Mouse (Mus musculus): Measurements from ENCODE around the gene Adipoq. TPM values are rescaled to one million over a fixed set of nuclear protein-coding genes. Genes with fewer than 3 reads are reported as not detected.

Adipoq gene
- total and polyA plus RNA-seq, 3 experiments: 0.16 TPM; not detected in 2

GRCm38 (mm10) chr16:23114339-23115171 lies 31.8 kb upstream of the Adipoq start:
- peaks cover 81% of the 10 kb centered on the region for H3K36me3 ChIP-seq (replicated peaks)
- DNase-seq (ENCODE audit: low spot score) (no peak), ATAC-seq (ENCODE audit: extremely low read depth, insufficient number of reproducible peaks, low FRiP score, poor library complexity, severe bottlenecking) (peak; percentile 17; the same call in 1 of the 2 replicates)
- no peaks in the 10 kb centered on the region for H3K27me3 ChIP-seq (ENCODE audit: insufficient read depth, low read length)
- TF ChIP-seq CTCF (IDR thresholded peaks at IDR 0.05; ENCODE audit: low read depth, low read length) (no peak), GATA2 (IDR thresholded peaks at IDR 0.05; ENCODE audit: borderline replicate concordance, low read depth, low read length) (no peak), GATA1 (IDR thresholded peaks at IDR 0.05; ENCODE audit: borderline replicate concordance, low read length) (no peak), POLR2AphosphoS5 (IDR thresholded peaks at IDR 0.05; ENCODE audit: insufficient replicate concordance, low read depth, low read length) (peak; percentile 88; the same call in 1 of the 2 replicates)
- H3K4me3 ChIP-seq (ENCODE audit: low read depth, low read length): no peak overlapping the region
- H3K9me3 ChIP-seq (replicated peaks): no peaks in the 10 kb centered on the region
- H3K4me1 ChIP-seq (ENCODE audit: insufficient read depth, low read depth, low read length): peaks cover 9% of the 10 kb centered on the region

- peaks cover 82% of the 10 kb centered on the region for H3K36me3 ChIP-seq (replicated peaks)
- TF ChIP-seq POLR2AphosphoS5 (IDR thresholded peaks at IDR 0.05; ENCODE audit: insufficient replicate concordance, low read depth, low read length) (no peak), TAL1 (conservative IDR thresholded peaks at IDR 0.05; ENCODE audit: low read depth, low read length) (no peak), GATA1 (IDR thresholded peaks at IDR 0.05; ENCODE audit: borderline replicate concordance, low read length) (no peak), CTCF (IDR thresholded peaks at IDR 0.05; ENCODE audit: low read depth, low read length) (no peak)
- DNase-seq (ENCODE audit: low spot score) (no peak), ATAC-seq (ENCODE audit: extremely low read depth, insufficient number of reproducible peaks, low FRiP score, poor library complexity, severe bottlenecking) (no peak)
- peaks cover 11% of the 10 kb centered on the region for H3K4me1 ChIP-seq (ENCODE audit: insufficient read depth, low read depth, low read length)
- no peaks in the 10 kb centered on the region for H3K9me3 ChIP-seq (replicated peaks)
- no peak overlapping the region for H3K4me3 ChIP-seq (ENCODE audit: low read depth, low read length)
- H3K27me3 ChIP-seq (ENCODE audit: insufficient read depth, low read length): no peaks in the 10 kb centered on the region
These were observed 30.9 kb upstream of the Adipoq start for GRCm38 (mm10) chr16:23115486-23115885.

GRCm38 (mm10) chr16:23117173-23117572 lies 29.2 kb upstream of the Adipoq start:
- no peaks in the 10 kb centered on the region for H3K9me3 ChIP-seq (replicated peaks)
- TF ChIP-seq CTCF (IDR thresholded peaks at IDR 0.05; ENCODE audit: low read depth, low read length) (no peak), GATA2 (IDR thresholded peaks at IDR 0.05; ENCODE audit: borderline replicate concordance, low read depth, low read length) (no peak), TAL1 (conservative IDR thresholded peaks at IDR 0.05; ENCODE audit: low read depth, low read length) (no peak)
- DNase-seq (ENCODE audit: low spot score) (no peak), ATAC-seq (ENCODE audit: extremely low read depth, insufficient number of reproducible peaks, low FRiP score, poor library complexity, severe bottlenecking) (no peak)
- H3K4me1 ChIP-seq (ENCODE audit: insufficient read depth, low read depth, low read length): peaks cover 13% of the 10 kb centered on the region
- no peak overlapping the region for H3K4me3 ChIP-seq (ENCODE audit: low read depth, low read length)
- no peaks in the 10 kb centered on the region for H3K27me3 ChIP-seq (ENCODE audit: insufficient read depth, low read length)
- peaks cover 87% of the 10 kb centered on the region for H3K36me3 ChIP-seq (replicated peaks)

GRCm38 (mm10) chr16:23122446-23122845 lies 23.9 kb upstream of the Adipoq start:
- no peaks in the 10 kb centered on the region for H3K9me3 ChIP-seq (replicated peaks)
- no peak for TF ChIP-seq GATA2 (IDR thresholded peaks at IDR 0.05; ENCODE audit: borderline replicate concordance, low read depth, low read length)
- TF ChIP-seq TAL1 (conservative IDR thresholded peaks at IDR 0.05; ENCODE audit: low read depth, low read length): no peak
- no peak for TF ChIP-seq CTCF (IDR thresholded peaks at IDR 0.05; ENCODE audit: low read depth, low read length)
- TF ChIP-seq POLR2AphosphoS5 (IDR thresholded peaks at IDR 0.05; ENCODE audit: insufficient replicate concordance, low read depth, low read length): no peak
- TF ChIP-seq GATA1 (IDR thresholded peaks at IDR 0.05; ENCODE audit: borderline replicate concordance, low read length): no peak
- H3K4me1 ChIP-seq (ENCODE audit: insufficient read depth, low read depth, low read length): peaks cover 21% of the 10 kb centered on the region
- no peaks in the 10 kb centered on the region for H3K27me3 ChIP-seq (ENCODE audit: insufficient read depth, low read length)
- no peak for DNase-seq (ENCODE audit: low spot score)
- H3K36me3 ChIP-seq (replicated peaks): peaks cover 84% of the 10 kb centered on the region
- no peak overlapping the region for H3K4me3 ChIP-seq (ENCODE audit: low read depth, low read length)
- no peak for ATAC-seq (ENCODE audit: extremely low read depth, insufficient number of reproducible peaks, low FRiP score, poor library complexity, severe bottlenecking)

- H3K4me1 ChIP-seq (ENCODE audit: insufficient read depth, low read depth, low read length): peaks cover 21% of the 10 kb centered on the region
- peaks cover 77% of the 10 kb centered on the region for H3K36me3 ChIP-seq (replicated peaks)
- TF ChIP-seq TAL1 (conservative IDR thresholded peaks at IDR 0.05; ENCODE audit: low read depth, low read length): no peak
- no peak for TF ChIP-seq GATA2 (IDR thresholded peaks at IDR 0.05; ENCODE audit: borderline replicate concordance, low read depth, low read length)
- no peak for TF ChIP-seq POLR2AphosphoS5 (IDR thresholded peaks at IDR 0.05; ENCODE audit: insufficient replicate concordance, low read depth, low read length)
- no peak for TF ChIP-seq GATA1 (IDR thresholded peaks at IDR 0.05; ENCODE audit: borderline replicate concordance, low read length)
- TF ChIP-seq CTCF (IDR thresholded peaks at IDR 0.05; ENCODE audit: low read depth, low read length): no peak
- ATAC-seq (ENCODE audit: extremely low read depth, insufficient number of reproducible peaks, low FRiP score, poor library complexity, severe bottlenecking) (no peak), DNase-seq (ENCODE audit: low spot score) (no peak)
- H3K4me3 ChIP-seq (ENCODE audit: low read depth, low read length): no peak overlapping the region
- no peaks in the 10 kb centered on the region for H3K9me3 ChIP-seq (replicated peaks)
- H3K27me3 ChIP-seq (ENCODE audit: insufficient read depth, low read length): no peaks in the 10 kb centered on the region
These were observed 23.2 kb upstream of the Adipoq start for GRCm38 (mm10) chr16:23123104-23123503.

GRCm38 (mm10) chr16:23124398-23124797 lies 21.9 kb upstream of the Adipoq start:
- Histone ChIP-seq H3K36me3 (replicated peaks) (peaks cover 69% of the 10 kb centered on the region), H3K9me3 (replicated peaks) (no peaks in the 10 kb centered on the region), H3K27me3 (ENCODE audit: insufficient read depth, low read length) (no peaks in the 10 kb centered on the region), H3K4me1 (ENCODE audit: insufficient read depth, low read depth, low read length) (peaks cover 30% of the 10 kb centered on the region), H3K4me3 (ENCODE audit: low read depth, low read length) (no peak overlapping the region)
- DNase-seq (ENCODE audit: low spot score): no peak
- TF ChIP-seq GATA1 (IDR thresholded peaks at IDR 0.05; ENCODE audit: borderline replicate concordance, low read length): no peak
- no peak for TF ChIP-seq GATA2 (IDR thresholded peaks at IDR 0.05; ENCODE audit: borderline replicate concordance, low read depth, low read length)
- TF ChIP-seq CTCF (IDR thresholded peaks at IDR 0.05; ENCODE audit: low read depth, low read length): no peak
- no peak for TF ChIP-seq TAL1 (conservative IDR thresholded peaks at IDR 0.05; ENCODE audit: low read depth, low read length)
- TF ChIP-seq POLR2AphosphoS5 (IDR thresholded peaks at IDR 0.05; ENCODE audit: insufficient replicate concordance, low read depth, low read length): no peak
- ATAC-seq (ENCODE audit: extremely low read depth, insufficient number of reproducible peaks, low FRiP score, poor library complexity, severe bottlenecking): no peak
